Mouse (Mus musculus) heart, adult 2 months (tissue): ENCODE measurements around the gene Pign.

ENCODE experiments used
- CTCF ChIP-seq: fragments of 200-600 bp; IDR thresholded peaks from 2 replicates; pipeline ENCODE4 v1.8.1; 2022; ENCODE audit warnings: antibody characterized with exemption, mild to moderate bottlenecking, moderate library complexity
- EP300 ChIP-seq: fragments of 200-500 bp; IDR thresholded peaks from 2 replicates; pipeline ENCODE4 v1.6.1; 2011; ENCODE audit warnings: low read depth, low read length, control low read depth; ENCODE audit not compliant: insufficient read depth
- POLR2A ChIP-seq: fragments of 200-500 bp; IDR thresholded peaks from 2 replicates; pipeline ENCODE4 v1.6.1; 2011; ENCODE audit warnings: mild to moderate bottlenecking, low read depth, low read length, control low read depth; ENCODE audit not compliant: insufficient read depth

DNA sequence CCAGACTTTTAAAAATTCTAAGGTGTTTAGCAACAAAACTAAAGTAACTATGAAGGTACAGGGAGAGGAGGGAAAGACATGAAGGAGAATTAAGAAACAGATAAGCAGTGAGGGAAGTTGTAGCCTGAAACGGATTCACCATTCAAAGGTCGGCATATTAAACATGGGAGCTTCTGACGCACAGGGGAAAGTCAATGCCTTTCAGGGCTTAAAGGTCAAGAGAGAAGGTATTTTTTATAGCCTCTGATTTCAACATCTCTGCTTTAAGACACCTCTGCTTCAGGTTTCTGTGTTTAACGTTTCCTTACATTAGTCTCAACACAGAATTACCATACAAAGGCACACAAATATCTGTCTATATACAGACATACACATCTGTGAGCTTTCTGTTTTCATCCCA, 113.8 kb downstream of the Pign start:
- TF ChIP-seq POLR2A = no peak
- TF ChIP-seq CTCF = no peak
- TF ChIP-seq EP300 = no peak
